Mouse (Mus musculus) thymus, postnatal 25 days (tissue): ENCODE measurements around the gene Map7.

Experiments
- DNase-seq: peaks from one replicate; pipeline ENCODE4 v3.0.0; 2022

The Map7 gene

DNA sequence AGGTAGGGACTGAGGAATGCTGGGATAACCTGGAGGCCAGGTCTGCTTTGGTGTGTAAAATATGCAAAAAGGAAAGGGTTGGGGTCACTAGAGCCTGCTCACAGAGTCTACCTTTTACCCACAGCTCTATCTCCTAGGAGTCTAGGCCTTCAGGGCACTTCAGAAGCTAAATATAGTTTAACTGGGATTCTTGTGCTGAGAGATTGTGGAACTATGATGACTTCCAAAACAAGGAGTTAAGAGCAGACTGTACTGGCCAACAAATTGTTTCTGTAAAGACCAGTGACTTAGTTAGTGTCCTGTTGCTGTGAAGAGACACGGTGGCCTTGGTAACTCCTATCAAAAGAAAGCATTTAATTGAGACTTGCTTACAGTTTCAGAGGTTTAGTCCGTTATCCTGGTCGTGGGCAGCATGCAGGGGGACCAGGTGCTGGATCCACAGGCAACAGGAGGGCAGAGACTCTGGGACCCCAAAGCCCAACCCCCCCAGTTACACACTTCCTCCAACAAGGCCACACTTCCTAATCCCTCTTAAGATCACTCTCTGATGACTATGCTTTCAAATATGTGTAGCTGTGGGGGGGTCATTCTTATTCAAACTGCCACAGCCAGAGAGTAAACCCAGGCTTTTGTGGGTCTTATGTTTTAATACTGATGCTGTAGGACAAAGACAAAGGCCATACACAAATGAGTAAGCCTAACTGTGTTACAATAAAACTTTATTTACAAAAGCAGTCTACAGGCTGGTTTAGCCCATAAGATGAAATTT lies 150.1 kb downstream of the Map7 start:
- DNase-seq: no peak

DNA sequence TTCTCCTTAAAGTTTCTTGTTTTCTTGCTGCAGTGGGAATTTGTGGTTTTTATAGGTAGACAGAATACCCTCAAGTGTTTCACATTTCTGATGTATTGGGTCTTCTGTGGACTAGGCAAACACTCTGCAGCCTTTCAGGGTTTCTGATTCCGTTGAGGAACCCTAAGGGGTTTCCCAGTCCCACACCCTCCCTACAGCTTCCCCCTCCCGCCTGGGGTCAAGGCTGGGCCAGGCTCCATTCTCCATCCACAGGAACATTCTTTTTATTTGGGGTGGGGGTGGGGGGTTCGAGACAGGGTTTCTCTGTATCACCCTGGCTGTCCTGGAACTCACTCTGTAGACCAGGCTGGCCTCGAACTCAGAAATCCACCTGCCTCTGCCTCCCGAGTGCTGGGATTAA lies 150.8 kb downstream of the Map7 start:
- DNase-seq: no peak

DNA sequence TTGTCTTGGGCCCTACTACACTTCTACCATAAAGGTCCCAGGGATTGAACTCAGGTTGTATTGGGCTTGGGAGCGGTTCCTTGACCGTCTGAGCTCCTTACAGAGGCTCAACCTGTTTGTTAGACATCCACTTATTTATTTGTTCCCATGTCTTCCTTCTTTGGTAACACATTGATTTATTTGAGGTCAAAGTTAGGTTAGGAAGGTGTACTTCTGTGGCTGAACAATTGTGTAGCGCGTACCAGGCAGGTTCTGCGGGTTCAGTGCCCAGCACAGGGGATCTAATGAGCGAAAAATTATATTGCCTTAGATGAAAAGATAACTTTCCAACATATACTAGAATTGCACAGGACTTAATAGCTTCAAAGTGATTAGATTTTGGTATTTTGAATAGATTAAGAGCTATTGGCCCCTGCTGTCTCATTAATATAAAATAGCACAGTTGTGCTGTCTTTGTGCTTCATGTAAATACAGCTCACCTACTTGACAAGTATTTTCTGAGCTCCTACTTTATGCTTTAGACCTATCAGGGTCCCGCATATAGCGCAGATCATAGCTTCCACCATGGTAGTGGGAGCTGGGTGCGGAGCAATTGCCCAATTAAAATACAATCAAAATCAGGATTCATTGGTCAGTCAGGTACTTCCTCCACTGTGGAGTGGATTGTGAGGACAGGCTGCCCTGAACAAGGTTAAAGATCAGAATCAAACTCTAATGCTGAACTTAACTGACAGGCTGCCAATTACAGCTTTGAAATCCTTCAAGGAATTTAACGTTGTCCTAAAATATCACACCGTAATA lies 162.9 kb downstream of the Map7 start:
- no peak for DNase-seq

DNA sequence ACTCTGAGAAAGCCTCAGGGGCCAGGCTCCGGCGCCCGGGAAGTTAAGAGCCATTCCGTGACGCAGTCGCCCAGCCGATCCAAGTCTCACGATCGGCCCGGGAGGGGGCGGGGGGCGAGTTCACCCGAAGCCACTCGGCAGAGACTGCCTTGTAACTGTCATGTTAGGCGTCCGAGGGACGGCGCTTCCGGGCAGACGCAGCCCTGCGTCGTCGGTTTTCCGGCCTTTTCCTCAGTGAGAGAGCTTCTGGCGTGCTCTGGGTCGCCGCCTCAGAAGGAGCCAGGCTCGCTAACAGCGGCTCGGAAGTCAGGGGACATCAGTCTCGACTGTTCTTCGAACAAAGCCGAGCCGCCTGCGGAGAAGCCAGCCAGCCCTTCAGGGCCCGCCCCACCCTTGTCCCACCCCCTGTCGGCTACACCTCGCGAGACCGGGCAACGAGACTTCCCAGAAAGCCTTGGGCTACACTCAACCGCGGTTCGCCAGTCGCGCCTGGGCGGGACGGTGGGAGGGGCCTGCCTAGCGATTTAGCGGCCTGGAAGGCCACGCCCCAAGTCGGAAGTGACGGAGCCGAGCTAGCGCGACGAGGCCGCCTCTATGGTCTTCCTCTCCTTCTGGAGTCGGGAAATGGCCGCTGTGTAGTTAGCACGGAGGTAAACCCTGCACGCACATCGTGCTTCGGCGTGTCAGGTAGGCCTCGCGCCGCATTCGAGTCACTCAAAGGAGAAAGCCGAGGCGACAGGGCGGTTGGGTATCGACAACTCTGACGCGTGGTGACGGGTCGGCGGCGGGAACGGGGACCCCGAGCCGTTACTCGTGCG lies 163.9 kb downstream of the Map7 start, which contains the start of gene Bclaf1:
Bclaf1 (plus strand) TSS at position 552 of the 818 bp plus-strand sequence.
- DNase-seq: peak; percentile 100

DNA sequence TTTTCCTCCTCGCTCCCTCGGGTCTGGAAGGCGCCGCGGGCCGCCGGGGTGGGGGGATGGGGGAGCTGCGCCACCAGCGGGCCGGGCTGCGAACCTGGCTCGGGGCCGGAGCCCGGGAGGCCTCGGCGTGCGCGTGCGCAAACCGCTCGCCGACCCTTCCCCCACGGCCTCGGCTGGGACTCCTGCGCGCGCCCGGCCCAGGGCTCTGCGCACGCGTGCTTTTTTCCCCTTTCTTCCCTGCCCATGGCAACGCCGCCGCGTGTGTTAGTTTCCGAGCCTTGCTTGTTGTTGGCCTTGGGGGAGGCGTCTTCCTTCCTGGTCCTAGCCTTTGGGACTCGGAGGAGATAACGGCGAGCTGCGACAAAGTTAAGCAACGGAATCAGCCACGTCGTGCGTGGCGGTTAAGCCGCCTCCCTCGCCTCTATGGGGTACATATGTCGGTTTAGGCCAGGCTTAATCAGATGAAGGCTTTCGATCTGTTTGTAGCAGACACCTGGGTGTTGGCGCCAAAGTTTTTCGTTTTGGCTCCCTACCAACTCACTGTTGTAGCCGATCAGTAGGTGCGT lies 164.5 kb downstream of the Map7 start:
- peak; percentile 91 for DNase-seq

DNA sequence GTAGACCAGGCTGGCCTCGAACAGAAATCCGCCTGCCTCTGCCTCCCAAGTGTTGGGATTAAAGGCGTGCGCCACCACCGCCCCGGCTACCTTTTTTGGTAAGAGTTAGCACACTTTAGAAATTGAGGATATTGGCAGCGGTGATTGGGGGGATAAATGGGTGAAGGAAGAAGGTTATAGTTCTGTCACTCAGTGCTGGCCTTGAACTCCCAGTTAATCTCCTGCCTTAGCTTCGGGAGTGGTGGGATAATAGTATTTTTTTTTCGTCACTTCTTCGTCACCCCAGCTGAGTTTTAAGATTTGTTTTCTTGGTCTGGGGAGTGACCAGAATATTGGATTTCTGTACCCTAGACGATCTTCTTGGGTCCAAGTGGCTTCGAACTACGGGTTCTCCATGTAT lies 165.2 kb downstream of the Map7 start:
- peak; percentile 11 for DNase-seq

DNA sequence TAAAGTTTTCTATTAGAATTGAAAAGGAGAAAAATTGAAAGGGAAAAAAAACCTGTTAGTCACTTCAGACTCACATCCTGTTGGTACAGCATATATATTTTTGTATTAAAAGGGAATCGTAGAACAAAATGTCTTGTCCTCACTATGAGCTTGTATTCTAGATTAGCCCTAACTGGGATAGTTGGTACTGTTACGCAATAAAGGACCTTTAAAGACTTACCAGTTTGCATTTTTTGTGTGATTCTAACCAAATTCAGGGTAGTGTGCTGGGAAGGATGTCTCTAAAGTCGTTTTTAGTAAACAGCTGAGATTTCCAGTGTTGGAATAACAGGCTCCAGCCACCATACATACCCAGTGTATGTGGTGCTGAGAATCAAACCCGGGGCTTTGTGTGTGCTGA lies 165.7 kb downstream of the Map7 start:
- DNase-seq: no peak

DNA sequence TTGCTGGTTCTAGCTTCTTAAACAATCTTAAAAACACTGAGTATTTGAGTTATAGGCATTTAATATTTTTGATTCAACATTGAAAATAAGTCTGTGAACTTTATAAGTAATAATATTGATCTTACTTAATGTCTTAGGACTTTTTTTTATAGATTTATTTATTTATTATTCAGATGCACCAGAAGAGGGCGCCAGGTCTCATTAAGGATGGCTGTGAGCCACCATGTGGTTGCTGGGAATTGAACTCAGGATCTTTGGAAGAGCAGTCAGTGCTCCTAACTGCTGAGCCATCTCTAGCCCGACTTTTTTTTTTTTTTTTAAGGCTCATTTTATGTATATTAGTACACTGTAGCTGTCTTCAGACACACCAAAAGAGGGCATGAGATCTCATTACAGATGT lies 166.5 kb downstream of the Map7 start:
- DNase-seq: no peak

DNA sequence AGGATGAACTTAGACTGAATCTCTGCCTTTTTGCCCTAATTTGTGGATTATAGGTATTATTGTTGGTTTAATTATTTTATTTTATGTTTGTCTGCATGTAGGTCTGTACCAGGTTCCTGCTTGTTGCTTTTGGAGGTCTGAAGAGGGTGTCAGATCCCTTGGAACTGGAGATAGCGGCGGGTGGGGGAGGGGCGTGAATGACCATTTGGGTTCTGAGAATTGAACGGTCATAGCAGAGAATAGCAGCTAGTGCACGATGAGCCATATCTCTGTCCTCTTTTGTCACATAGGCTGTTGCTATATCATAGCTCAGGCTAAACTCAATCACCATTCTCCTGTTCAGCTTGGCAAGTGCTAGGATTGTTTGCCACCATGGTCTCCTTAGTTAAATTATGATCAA lies 169.2 kb downstream of the Map7 start:
- no peak for DNase-seq

DNA sequence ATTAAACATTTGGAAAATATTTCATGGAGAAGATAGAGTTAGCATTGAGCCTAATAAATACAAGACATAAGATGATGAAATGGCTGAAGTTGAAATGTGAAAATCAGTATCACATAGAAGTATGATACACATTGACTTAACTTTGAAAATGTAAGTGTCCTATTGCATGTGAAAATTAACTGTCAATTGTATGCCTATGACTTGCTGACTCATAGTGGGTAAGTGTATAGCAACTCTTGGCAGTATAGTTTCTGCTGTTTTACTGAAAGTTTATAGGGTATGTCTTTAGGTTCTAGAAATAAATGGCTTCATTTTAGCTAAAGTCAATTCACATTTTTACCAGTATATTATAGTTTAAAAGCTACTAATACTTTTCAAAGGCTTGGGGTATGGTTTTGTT lies 178.0 kb downstream of the Map7 start:
- DNase-seq: no peak
